Mouse (Mus musculus) thymus, postnatal 0 days (tissue): ENCODE measurements at regions not wholly inside any gene's neighbourhood (a gene's known extent, or its start where the extent isn't known, plus 50 kb on each side); places are given as distances from the start of the nearest gene placed in this dataset. TPM values are rescaled to one million over a fixed set of nuclear protein-coding genes. Genes with fewer than 3 reads are reported as not detected.
A peak's percentile ranks its signal among the peaks of the same experiment; 100 is the strongest.

Source experiments
- DNase-seq: peaks from one replicate; pipeline ENCODE4 v3.0.0-alpha.2; 2015; ENCODE audit warnings: low spot score
- microRNA-seq: library from miRNA; unstranded; fragments of <30 nt; microRNA quantifications from one replicate; pipeline ENCODE4, GENCODE M21; 2016; ENCODE audit warnings: borderline number of aligned reads

- no peak for DNase-seq
Observed at GRCm38 (mm10) chr5:83533901-83534300, 178.9 kb upstream of the Tecrl start.

GRCm38 (mm10) chr5:83518661-83519060, 163.7 kb upstream of the Tecrl start:
- no peak for DNase-seq

GRCm38 (mm10) chr5:83484135-83484534, 129.1 kb upstream of the Tecrl start:
- peak; percentile 4 for DNase-seq

- peak; percentile 18 for DNase-seq
Observed at GRCm38 (mm10) chr5:83440259-83440658, 85.3 kb upstream of the Tecrl start.

GRCm38 (mm10) chr5:83436510-83436909, 81.5 kb upstream of the Tecrl start:
- DNase-seq: no peak

GRCm38 (mm10) chr5:83421708-83422107, 66.7 kb upstream of the Tecrl start:
- DNase-seq: no peak

- DNase-seq: no peak
Observed at GRCm38 (mm10) chr5:83410221-83410620, 55.2 kb upstream of the Tecrl start.

GRCm38 (mm10) chr5:83405266-83405954, 50.4 kb upstream of the Tecrl start:
- DNase-seq: no peak

Small RNA genes lying in the stretch of these regions (microRNA-seq; reads per million reads assigned to microRNA genes)
- gene Gm44303: not detected
